Mouse (Mus musculus) A20 (cell line): ENCODE measurements around the gene Hsd17b11.
"Not testable (repeated sequence)": the region's sequence is repeated elsewhere in the genome, so short reads cannot be mapped to it uniquely, and the experiment has no call there.

Experiments
- DNase-seq: peaks from one replicate; pipeline ENCODE4 v3.0.0-alpha.2; 2011; ENCODE audit warnings: low read depth, low spot score

Hsd17b11 gene

GRCm38 (mm10) chr5:104035824-104036223 lies 14.1 kb upstream of the Hsd17b11 start:
- no peak for DNase-seq

- no peak for DNase-seq
Measured at GRCm38 (mm10) chr5:104035066-104035465, 13.3 kb upstream of the Hsd17b11 start.

- peak; percentile 32 for DNase-seq
Measured at GRCm38 (mm10) chr5:104032434-104033097, 10.8 kb upstream of the Hsd17b11 start.

GRCm38 (mm10) chr5:104025245-104025854 lies 3.6 kb upstream of the Hsd17b11 start:
- DNase-seq: no peak

DNA sequence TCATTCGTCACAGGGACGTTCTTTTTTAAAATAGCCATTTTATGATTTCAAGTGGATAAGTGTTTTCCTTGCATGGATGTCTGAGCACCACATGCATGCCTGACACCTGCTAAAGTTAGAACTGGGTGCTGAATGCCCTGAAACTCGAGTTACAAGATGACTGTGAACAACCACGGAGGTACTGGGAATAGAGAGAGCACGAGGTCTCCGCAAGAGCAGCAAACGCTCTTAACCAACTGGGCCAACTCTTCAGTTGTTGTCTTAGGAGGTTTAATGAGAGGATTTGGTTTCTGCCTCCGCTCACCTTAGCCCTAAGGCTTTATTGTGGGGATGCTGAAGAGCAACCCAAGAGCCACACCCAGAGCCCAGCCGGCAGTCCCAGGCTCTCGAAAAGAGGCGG lies 3.0 kb upstream of the Hsd17b11 start:
- DNase-seq: no peak

DNA sequence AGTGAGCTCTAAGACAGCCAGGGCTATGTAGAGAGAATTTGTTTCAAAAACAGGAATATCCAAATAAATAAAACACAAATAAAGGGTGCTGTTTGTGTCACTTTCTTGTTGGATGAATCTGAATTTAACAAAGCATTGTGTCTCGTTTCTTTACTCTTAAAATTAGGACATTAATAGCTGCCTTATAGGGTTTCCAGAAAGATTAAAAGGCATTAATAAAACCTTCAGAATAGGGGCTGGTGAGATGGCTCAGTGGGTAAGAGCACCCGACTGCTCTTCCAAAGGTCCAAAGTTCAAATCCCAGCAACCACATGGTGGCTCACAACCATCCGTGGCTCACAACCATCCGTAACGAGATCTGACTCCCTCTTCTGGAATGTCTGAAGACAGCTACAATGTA lies 2.5 kb upstream of the Hsd17b11 start:
- not testable (repeated sequence) for DNase-seq

DNA sequence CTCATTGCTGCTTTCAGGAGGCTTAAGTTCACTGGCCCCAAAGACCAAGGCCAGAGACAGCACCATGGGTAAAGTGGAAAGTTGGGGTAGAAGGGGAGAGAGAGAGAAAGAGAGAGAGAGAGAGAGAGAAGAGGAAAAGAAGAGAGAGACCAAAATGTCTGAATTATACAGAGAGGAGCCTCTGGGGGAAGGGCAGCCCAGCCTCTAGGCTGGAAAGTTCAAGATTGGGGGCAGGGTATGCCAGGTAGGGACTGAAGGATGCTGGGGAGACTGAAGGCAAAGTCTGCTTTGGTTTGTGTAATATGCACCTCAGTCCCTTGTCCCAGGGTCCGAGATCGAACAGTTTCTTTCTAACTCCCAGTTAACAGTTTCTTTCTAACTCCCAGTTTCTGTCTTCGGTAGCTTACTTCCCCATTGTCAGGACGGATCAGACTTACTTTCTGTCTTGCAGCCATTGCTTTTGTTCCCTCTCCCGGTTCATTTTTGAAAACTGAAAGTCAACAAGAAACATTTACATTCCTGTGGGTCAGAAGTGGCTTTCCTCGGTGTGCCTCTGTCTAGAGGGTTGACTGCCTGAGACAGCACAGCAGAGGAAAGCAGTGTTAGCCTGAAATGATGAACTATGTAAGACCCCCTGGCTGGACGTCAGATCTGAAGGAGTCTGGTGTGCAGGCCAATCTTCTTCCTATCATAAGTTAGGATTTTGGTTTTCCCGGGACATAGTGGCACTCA lies 1.7 kb upstream of the Hsd17b11 start:
- DNase-seq: peak; percentile 53

DNA sequence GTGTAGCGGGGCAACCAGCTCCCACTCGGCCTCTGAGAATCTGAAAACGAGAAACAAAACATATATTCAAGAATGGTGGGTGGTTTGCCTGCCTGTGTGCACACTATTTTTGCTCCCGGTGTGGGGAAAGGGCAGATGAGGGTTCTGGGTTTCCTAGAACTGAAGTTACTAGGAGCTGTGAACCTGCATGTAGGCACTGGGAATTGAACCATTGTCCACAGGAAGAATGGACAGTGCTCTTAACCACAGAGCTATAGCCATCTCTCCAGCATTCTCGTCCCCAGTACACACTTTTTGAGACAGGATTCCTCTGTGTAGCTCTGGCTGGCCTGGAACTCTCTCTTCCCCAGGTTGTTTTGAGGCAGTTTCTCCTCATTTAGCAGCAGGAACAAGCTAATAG lies 839 bp upstream of the Hsd17b11 start:
- no peak for DNase-seq

DNA sequence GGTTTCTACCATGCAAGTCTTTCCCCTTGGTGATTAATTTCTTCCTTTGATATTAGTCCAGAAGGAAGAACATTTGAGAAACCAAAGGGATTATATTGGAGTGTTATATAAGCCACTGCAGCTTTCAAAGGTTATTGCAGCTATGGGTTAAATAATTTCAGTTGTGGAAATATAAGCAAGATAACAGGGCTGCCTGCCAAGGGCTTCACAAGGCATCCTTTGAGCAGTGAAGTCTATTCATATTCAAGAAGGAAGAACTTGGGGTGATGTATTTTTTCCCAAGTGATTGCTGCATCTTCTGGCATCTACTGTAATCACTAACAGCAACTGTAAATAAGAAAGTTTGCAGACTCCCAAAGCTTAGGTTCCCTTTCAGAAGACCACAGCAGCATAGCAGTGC lies 10.3 kb downstream of the Hsd17b11 start:
- no peak for DNase-seq

GRCm38 (mm10) chr5:104010261-104010660 lies 11.5 kb downstream of the Hsd17b11 start:
- no peak for DNase-seq

DNA sequence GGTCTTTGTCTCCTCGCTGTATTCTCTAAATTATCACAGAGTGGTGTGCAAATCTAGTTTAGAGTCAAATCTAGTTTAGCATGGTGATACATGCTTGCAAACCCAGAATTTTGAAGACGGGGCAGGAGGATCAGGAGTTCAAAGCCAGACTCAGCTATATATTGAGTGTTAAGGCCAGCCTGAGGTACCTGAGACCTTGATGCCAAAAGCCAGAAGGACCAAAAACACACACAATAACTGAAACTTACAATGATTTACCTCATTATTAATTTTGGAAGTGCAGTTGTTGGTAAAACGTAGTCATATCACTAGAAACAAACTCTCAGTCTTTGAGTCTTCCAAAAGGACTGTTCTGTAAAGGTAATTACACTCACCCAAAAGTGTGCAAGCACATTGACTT lies 12.3 kb downstream of the Hsd17b11 start:
- DNase-seq: no peak

GRCm38 (mm10) chr5:104007801-104008200 lies 13.9 kb downstream of the Hsd17b11 start:
- no peak for DNase-seq

DNA sequence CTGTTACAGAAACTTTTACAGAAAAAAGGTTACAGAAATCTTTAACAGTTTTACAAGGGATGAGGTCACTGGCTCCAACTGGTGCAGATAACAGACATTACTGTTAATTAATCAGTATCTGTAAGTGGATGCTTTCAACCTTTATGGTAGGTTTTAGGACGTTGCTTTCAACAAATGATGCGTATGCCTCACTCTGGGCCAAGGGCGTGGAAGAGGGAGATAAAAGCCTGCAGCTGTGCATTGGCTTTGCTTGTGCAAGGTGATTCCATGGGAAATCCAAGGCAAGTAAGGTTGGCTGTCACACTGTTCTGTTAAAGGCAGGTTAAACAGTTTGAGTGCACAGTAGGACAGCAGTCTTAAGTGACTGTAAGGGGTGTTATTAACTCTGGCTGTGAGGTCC lies 14.9 kb downstream of the Hsd17b11 start:
- DNase-seq: no peak

DNA sequence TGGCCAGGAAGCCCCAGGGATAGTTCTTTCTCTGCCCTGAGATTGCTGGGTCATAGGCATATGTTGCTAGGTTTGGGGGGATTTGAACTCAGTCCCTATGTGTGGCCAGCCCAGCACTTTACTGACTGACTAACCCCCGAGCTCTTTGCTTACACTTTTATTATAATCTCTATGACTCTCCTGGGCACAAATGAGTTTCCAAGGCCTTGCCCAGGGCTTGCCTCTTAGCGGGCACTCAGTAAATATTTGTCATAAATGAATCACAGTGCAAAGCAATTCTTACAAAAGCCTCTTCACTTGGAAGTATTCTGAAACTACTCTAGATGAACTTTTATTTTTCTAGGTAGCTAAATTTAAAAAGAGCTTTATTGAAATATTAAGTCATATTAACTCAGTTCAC lies 17.8 kb downstream of the Hsd17b11 start:
- no peak for DNase-seq

DNA sequence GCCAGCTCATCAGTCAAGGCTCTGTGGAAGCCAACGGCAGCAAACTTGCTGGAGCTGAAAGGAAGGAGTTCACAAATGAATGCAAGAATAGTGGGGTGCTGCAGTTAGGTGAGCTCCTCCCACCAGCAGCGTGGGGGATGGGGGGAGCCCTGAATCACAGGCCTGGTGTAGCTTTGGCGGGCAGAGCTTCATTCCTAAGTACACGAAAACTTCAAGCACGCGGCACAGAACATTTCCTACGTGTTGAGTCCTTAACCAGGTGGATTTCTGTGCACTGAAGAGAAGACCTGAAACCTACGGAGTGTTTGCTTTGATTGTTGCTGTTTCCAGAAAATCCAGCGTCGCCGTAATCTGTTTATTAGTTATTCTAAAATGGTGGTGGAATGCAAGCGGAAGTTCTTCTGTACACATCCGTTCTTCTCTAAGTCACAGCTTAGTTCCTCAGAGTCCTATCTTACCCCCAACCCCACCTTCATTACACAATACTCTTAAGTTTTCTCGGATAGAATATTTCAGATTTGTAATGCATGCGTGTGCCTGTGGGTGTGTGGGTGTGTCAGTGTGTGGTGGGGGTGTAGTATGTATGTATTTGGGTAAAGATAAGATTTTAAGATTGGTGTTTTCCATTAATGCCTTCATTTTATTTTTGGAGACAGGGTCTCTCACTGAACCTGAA lies 18.3 kb downstream of the Hsd17b11 start:
- no peak for DNase-seq

DNA sequence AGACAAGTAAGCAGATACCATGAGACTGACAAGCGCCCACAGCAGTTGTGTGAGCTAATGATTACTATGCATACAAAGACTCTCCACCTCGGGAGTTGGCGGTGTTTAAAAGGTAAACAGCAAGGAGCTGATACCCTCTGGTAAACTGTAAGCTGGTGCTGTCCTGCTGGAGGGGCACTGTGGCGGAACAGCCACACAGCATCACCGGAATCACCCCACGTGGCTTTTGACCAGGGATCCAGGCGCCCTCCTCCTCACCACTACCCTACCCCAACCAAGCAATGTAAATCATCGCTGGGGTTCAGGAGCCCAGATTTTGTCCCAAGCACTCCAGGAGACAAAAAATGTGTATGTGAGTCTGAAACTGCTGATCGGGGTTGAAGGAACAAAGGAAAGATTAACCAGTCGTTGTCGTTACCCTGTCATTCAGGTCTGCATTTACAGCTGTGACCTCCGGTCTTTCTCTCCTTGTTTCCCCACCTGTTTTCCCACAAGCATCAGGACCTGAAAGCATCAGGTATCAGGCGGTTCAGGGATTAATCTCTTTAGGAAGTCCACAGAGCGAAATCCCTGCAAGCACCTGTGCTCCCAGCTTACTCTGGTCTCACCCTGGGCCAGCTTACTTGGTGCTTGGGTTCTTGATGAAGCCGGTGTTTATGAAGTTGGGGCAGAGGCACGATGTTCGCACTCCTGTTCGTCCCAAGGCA lies 19.0 kb downstream of the Hsd17b11 start:
- DNase-seq: no peak

- DNase-seq: peak; percentile 77
Measured at GRCm38 (mm10) chr5:103999738-104000137, 22.0 kb downstream of the Hsd17b11 start.

DNA sequence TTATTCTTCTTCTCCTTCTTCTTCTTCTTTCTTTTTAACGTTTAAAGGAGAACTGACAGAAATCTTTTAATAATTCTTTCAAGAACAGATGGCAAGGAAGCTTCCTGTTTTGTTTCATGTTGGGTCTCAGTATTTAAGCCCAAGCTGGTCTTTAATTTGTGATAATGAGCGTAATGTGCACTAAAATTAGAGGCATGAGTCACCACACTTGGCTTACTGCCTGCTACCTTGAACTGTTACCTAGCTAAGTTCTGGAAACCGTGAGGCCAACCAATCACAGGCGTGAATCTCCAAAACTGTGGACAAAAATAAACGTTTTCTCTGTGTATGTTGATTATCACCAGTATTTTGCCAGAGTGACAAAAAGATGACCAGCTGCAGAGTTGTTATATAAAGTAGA lies 23.0 kb downstream of the Hsd17b11 start:
- no peak for DNase-seq

DNA sequence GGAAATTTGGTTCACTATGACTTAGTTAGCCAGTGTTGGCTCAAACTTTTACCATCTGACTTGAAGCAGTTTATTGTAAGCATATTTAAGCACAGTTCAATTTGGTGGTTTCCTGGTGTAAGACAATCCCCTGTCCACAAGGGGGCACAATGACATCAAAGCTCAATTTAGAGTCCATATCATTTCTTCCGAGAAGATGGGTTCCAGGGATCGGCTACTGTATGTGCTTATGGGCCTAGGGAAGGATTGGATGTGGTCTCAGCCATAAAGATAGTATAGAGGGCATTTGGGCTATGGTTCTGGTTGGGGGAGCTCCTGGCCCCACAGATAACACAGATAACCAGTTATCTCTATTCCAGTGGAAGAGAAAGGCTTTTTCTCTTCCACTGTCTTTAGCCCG lies 26.5 kb downstream of the Hsd17b11 start:
- DNase-seq: peak; percentile 49

DNA sequence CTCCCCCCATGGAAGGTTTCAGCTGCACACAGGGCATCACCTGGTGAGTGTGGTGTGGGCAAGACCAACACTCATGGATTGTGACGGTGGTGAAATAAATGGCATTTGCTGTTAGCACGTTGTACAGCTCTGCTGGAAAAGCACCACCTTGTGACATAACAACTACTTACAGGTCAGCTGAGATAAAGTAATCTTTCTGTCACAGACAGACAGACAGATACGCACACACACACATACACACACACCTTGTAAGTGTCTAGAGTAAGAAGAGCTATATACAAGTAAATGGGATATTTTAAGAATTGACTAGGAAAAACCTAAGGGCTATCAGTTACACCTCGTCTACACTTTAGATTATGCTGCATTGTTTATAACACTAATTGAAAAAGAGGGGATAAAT lies 27.1 kb downstream of the Hsd17b11 start:
- no peak for DNase-seq

DNA sequence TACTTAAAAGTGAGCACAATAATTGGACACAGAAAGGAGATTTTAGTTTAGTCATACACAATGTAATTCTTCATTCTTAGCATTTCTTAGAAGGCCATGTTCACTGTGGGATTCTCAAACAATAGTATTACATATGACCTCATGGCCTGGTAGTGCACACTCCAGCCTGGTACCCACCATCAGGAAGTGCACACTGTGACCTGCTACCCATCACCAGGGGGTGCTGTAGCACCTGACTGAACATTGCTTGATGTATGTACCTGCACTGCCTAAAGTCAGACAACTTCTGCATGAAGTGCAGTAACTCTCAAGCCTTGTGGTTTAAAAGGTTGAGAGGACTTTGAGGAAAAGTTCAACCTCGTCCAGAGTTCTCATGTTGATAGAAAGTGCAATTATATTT lies 28.1 kb downstream of the Hsd17b11 start:
- DNase-seq: peak; percentile 58

DNA sequence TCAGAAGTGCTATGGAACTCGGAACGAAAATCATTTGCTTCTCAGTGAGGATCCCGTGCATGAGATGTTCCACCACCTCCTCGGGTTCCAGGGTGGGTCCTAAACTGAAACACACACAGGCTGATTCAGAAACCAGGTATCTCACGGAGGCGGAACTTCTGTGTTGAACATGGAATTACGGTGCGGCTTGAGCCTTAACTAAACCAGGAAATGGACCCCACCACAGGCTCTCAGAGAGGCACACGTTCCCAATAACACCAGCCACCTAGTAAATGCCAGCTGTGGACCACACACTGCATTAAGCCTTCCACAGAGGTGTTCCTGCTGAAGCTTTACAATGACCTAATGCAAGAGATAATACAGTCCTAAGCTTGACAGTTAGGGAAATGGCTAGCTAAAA lies 28.9 kb downstream of the Hsd17b11 start:
- no peak for DNase-seq
